Mouse (Mus musculus): Measurements from ENCODE around the gene Sppl2b. TPM values are rescaled to one million over a fixed set of nuclear protein-coding genes. Genes with fewer than 3 reads are reported as not detected.

Gene Sppl2b
- polyA plus RNA-seq, 1 experiment from 2014 or later, result 30.4 TPM

DNA sequence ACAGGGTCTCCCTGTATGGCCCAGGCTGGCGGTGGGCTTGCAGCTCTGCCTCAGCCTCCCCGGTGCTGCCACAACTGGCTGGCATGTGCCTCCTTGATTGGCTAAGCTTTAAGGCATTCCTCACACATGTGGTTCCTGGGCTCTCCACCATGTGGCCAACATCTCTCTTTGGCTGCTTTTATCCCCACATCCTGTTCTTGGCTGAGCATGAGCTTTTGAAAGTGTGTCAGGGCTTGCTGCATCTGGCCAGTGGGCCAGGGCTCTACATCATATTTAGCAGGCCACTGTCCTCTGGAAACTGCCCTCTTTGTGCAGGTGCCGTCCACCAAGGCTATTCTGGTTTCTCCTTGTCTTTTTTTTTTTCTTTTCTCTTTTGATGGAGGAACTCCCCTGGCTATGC is 1.2 kb downstream of the Sppl2b start:
- Histone ChIP-seq H3K4me1 (ENCODE audit: control insufficient read depth, insufficient read depth, low read length) (peaks cover 14% of the 10 kb centered on the region), H3K9ac (ENCODE audit: low read length) (peak overlapping the region; percentile 89), H3K9me3 (replicated peaks; ENCODE audit: control insufficient read depth, low read length) (no peaks in the 10 kb centered on the region), H3K27ac (ENCODE audit: low read depth, low read length) (no peak overlapping the region), H3K4me2 (ENCODE audit: low read length) (peak overlapping the region; percentile 99), H3K27me3 (replicated peaks; ENCODE audit: control insufficient read depth, insufficient read depth, low read length) (no peaks in the 10 kb centered on the region), H3K4me3 (ENCODE audit: low read depth, low read length) (peak overlapping the region; percentile 92; the same call in 1 of the 2 replicates), H3K36me3 (ENCODE audit: control insufficient read depth, insufficient read depth, low read length) (peaks cover 22% of the 10 kb centered on the region)
- no peak for DNase-seq (ENCODE audit: low spot score)
- WGBS, result 66% methylated on average over 3 of the region's 3 CpGs
- no peak for ATAC-seq

DNA sequence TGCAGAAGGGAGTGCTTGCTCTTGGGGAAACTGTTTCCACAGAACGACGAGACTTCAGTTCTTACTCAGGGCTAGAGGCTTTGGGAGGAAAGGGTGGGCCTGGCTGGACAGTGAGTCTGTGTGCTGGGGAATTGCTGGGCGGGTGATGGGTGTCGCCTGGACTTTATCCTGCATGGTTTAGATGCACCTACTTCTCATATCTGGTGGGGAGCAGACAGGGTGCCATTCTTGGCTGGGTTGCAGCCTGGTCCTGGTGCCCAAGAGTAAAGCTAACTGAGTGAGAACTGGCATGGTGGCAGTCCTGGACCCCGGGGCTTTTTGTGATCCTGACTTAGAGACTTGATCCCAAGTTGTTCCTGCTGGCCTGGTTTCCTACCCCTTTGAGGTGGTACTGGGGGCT is 1.8 kb downstream of the Sppl2b start:
- Histone ChIP-seq H3K4me3 (ENCODE audit: low read depth, low read length) (no peak overlapping the region), H3K9me3 (replicated peaks; ENCODE audit: control insufficient read depth, low read length) (no peaks in the 10 kb centered on the region), H3K27me3 (replicated peaks; ENCODE audit: control insufficient read depth, insufficient read depth, low read length) (no peaks in the 10 kb centered on the region), H3K4me2 (ENCODE audit: low read length) (no peak overlapping the region), H3K36me3 (ENCODE audit: control insufficient read depth, insufficient read depth, low read length) (peaks cover 21% of the 10 kb centered on the region), H3K4me1 (ENCODE audit: control insufficient read depth, insufficient read depth, low read length) (peaks cover 14% of the 10 kb centered on the region), H3K9ac (ENCODE audit: low read length) (peak overlapping the region; percentile 21; the same call in 1 of the 2 replicates), H3K27ac (ENCODE audit: low read depth, low read length) (no peak overlapping the region)
- no peak for ATAC-seq
- no peak for DNase-seq (ENCODE audit: low spot score)
- 81% methylated on average over 5 of the region's 5 CpGs for WGBS

DNA sequence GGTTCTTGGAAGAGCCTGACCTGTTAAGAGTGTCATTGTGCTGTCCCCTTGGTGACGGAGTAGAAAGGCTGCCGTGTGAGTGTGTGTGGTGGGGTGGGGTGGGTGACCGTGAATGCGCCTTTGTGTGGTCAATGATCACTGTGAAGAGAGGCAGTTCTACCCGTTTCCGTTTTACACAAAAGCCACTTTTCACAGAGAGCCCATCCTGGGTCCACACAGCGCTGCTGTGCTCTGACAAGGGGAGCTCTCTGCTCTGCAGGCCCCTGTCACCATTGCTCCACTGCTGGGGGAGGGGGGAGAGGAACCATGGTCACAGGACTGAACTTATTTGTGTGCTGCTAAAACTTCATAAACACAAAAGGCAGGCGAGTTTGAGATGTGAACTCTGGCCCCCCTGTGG is 2.3 kb downstream of the Sppl2b start:
- no peak overlapping the region for H3K4me2 ChIP-seq (ENCODE audit: low read length)
- H3K27ac ChIP-seq (ENCODE audit: low read depth, low read length), result no peak overlapping the region
- peaks cover 14% of the 10 kb centered on the region for H3K4me1 ChIP-seq (ENCODE audit: control insufficient read depth, insufficient read depth, low read length)
- ATAC-seq (no peak), DNase-seq (ENCODE audit: low spot score) (no peak)
- no peaks in the 10 kb centered on the region for H3K27me3 ChIP-seq (replicated peaks; ENCODE audit: control insufficient read depth, insufficient read depth, low read length)
- H3K4me3 ChIP-seq (ENCODE audit: low read depth, low read length), result no peak overlapping the region
- no peaks in the 10 kb centered on the region for H3K9me3 ChIP-seq (replicated peaks; ENCODE audit: control insufficient read depth, low read length)
- WGBS, result 29% methylated on average over 8 of the region's 8 CpGs
- peaks cover 20% of the 10 kb centered on the region for H3K36me3 ChIP-seq (ENCODE audit: control insufficient read depth, insufficient read depth, low read length)
- 0 out of 2 replicates have a peak overlapping the region, but pooled peaks have one; percentile 25 for H3K9ac ChIP-seq (ENCODE audit: low read length)

DNA sequence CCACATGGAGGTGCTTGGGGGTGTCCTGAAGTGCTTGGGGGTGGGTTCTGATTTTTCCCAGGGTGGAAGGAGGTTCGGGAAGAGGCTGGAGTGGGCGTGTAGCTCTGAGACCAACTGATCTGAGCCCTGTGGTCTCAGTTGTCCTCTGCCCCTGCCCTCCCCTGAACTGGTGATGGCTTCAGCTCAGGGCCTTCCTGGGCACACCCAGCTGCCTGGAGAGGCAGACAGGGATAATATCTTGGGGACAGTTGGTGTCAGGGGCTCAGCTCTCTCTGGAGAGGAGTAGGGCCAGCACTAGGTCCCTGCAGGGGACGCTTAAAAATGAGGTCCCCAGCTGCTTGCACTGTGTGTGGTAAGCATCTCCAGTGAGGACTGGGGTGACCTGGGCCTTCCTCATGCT is 2.8 kb downstream of the Sppl2b start:
- Histone ChIP-seq H3K27me3 (replicated peaks; ENCODE audit: control insufficient read depth, insufficient read depth, low read length) (no peaks in the 10 kb centered on the region), H3K36me3 (ENCODE audit: control insufficient read depth, insufficient read depth, low read length) (peaks cover 20% of the 10 kb centered on the region), H3K4me2 (ENCODE audit: low read length) (no peak overlapping the region), H3K4me3 (ENCODE audit: low read depth, low read length) (no peak overlapping the region), H3K27ac (ENCODE audit: low read depth, low read length) (no peak overlapping the region), H3K4me1 (ENCODE audit: control insufficient read depth, insufficient read depth, low read length) (peaks cover 14% of the 10 kb centered on the region), H3K9me3 (replicated peaks; ENCODE audit: control insufficient read depth, low read length) (no peaks in the 10 kb centered on the region), H3K9ac (ENCODE audit: low read length) (0 out of 2 replicates have a peak overlapping the region, but pooled peaks have one; percentile 25)
- ATAC-seq, result no peak
- no peak for DNase-seq (ENCODE audit: low spot score)
- WGBS, result 77% methylated on average over 3 of the region's 3 CpGs

DNA sequence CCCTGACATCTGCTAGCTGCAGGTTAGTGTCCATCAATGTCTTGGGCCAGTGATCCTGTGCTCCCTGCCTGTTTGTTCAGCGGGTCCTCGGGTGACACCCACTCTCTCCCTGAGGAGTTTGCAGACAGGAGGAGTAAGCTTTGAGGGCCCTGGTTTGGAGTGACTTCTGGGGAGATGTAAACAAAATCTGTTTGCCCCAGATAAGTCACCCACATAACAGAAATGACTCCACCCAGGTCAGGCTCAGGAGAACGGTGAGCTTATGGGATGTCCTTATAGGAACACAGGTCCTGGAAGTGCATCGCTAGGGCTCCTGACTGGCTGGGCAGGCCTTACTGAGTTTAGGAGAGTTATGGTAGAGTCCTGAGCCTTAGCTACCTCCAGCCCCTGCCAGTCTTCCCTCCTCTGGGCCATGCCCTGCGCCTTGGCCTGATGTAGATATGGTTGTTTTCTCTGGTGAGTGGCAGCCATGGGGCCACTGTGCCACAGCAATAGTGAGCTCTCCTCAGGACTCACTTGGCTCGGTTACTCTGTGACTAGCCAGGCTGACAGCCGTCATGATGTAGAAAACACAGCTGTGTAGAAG is 3.4 kb downstream of the Sppl2b start:
- Histone ChIP-seq H3K4me1 (ENCODE audit: control insufficient read depth, insufficient read depth, low read length) (peaks cover 14% of the 10 kb centered on the region), H3K4me3 (ENCODE audit: low read depth, low read length) (no peak overlapping the region), H3K4me2 (ENCODE audit: low read length) (no peak overlapping the region), H3K27me3 (replicated peaks; ENCODE audit: control insufficient read depth, insufficient read depth, low read length) (no peaks in the 10 kb centered on the region), H3K27ac (ENCODE audit: low read depth, low read length) (no peak overlapping the region), H3K36me3 (ENCODE audit: control insufficient read depth, insufficient read depth, low read length) (peaks cover 20% of the 10 kb centered on the region), H3K9ac (ENCODE audit: low read length) (no peak overlapping the region; the same call in 1 of the 2 replicates), H3K9me3 (replicated peaks; ENCODE audit: control insufficient read depth, low read length) (no peaks in the 10 kb centered on the region)
- 90% methylated on average over 7 of the region's 7 CpGs for WGBS
- DNase-seq (ENCODE audit: low spot score) (no peak), ATAC-seq (no peak)

DNA sequence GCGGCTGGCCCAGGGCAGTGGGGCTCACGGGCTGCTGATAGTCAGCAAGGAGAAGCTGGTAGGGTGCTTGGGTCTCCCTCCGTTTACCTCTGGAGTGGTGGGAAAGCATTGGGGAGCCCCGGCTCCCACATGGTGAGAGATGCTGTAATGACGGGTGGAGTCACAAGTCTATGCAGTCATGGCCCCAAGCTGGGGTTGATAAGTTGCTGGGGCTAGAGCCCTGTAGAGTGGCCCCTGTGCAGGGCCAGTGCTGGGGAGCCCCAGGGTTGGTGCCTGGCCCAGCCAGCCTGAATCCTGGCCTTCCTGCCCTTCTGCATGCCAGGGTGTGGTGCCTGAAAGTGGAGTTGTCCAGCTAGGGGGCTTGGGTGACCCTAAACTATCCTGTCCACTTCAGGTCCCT is 7.2 kb downstream of the Sppl2b start:
- no peaks in the 10 kb centered on the region for H3K9me3 ChIP-seq (replicated peaks; ENCODE audit: control insufficient read depth, low read length)
- DNase-seq (ENCODE audit: low spot score) (no peak), ATAC-seq (no peak)
- no peaks in the 10 kb centered on the region for H3K4me1 ChIP-seq (ENCODE audit: control insufficient read depth, insufficient read depth, low read length)
- 94% methylated on average over 5 of the region's 5 CpGs for WGBS
- H3K36me3 ChIP-seq (ENCODE audit: control insufficient read depth, insufficient read depth, low read length), result peaks cover 53% of the 10 kb centered on the region
- H3K4me2 ChIP-seq (ENCODE audit: low read length), result no peak overlapping the region
- H3K27ac ChIP-seq (ENCODE audit: low read depth, low read length), result no peak overlapping the region
- no peaks in the 10 kb centered on the region for H3K27me3 ChIP-seq (replicated peaks; ENCODE audit: control insufficient read depth, insufficient read depth, low read length)
- no peak overlapping the region for H3K9ac ChIP-seq (ENCODE audit: low read length)
- no peak overlapping the region for H3K4me3 ChIP-seq (ENCODE audit: low read depth, low read length)

GRCm38 (mm10) chr10:80864446-80864845 is 9.4 kb downstream of the Sppl2b start:
- no peaks in the 10 kb centered on the region for H3K4me1 ChIP-seq (ENCODE audit: control insufficient read depth, insufficient read depth, low read length)
- H3K9me3 ChIP-seq (replicated peaks; ENCODE audit: control insufficient read depth, low read length), result no peaks in the 10 kb centered on the region
- no peak overlapping the region for H3K4me2 ChIP-seq (ENCODE audit: low read length)
- H3K36me3 ChIP-seq (ENCODE audit: control insufficient read depth, insufficient read depth, low read length), result peaks cover 62% of the 10 kb centered on the region
- no peak overlapping the region for H3K27ac ChIP-seq (ENCODE audit: low read depth, low read length)
- H3K4me3 ChIP-seq (ENCODE audit: low read depth, low read length), result no peak overlapping the region
- no peak for DNase-seq (ENCODE audit: low spot score)
- no peak for ATAC-seq
- WGBS, result 86% methylated on average over 16 of the region's 16 CpGs
- H3K27me3 ChIP-seq (replicated peaks; ENCODE audit: control insufficient read depth, insufficient read depth, low read length), result no peaks in the 10 kb centered on the region
- H3K9ac ChIP-seq (ENCODE audit: low read length), result no peak overlapping the region

DNA sequence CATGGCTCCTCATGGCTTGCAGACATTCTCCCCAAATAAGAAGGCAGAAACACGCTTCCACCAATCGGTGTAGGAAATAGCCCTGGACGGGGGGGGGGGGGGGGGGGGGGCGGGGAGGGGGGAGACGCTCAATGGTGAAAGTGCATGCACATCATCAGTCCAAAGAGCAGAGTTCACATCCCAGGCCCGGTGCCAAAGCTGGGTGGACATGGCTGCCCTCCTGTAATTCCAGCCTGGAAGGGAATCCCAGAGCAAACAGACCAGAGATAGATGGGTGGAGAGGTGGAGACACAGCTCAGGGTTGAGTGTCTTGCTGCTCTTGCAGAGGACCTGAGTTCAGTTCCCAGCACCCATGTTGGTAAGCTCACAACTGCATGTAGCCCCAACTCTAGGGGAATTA is 15.9 kb downstream of the Sppl2b start:
- H3K9me3 ChIP-seq (replicated peaks; ENCODE audit: control insufficient read depth, low read length), result no peaks in the 10 kb centered on the region
- H3K4me3 ChIP-seq (ENCODE audit: low read depth, low read length), result no peak overlapping the region
- no peaks in the 10 kb centered on the region for H3K27me3 ChIP-seq (replicated peaks; ENCODE audit: control insufficient read depth, insufficient read depth, low read length)
- H3K4me1 ChIP-seq (ENCODE audit: control insufficient read depth, insufficient read depth, low read length), result no peaks in the 10 kb centered on the region
- no peak overlapping the region for H3K9ac ChIP-seq (ENCODE audit: low read length)
- no peak overlapping the region for H3K4me2 ChIP-seq (ENCODE audit: low read length)
- ATAC-seq (no peak), DNase-seq (ENCODE audit: low spot score) (no peak)
- no peak overlapping the region for H3K27ac ChIP-seq (ENCODE audit: low read depth, low read length)
- 81% methylated on average over 4 of the region's 6 CpGs for WGBS
- H3K36me3 ChIP-seq (ENCODE audit: control insufficient read depth, insufficient read depth, low read length), result peaks cover 21% of the 10 kb centered on the region; the same call in 1 of the 2 replicates

- Histone ChIP-seq H3K27ac (ENCODE audit: low read depth, low read length) (no peak within 1 kb of the TSS), H3K9me3 (replicated peaks; ENCODE audit: control insufficient read depth, low read length) (no peaks in the 10 kb centered on the region), H3K27me3 (replicated peaks; ENCODE audit: control insufficient read depth, insufficient read depth, low read length) (no peaks in the 10 kb centered on the region), H3K4me2 (ENCODE audit: low read length) (no peak within 1 kb of the TSS), H3K36me3 (ENCODE audit: control insufficient read depth, insufficient read depth, low read length) (peaks cover 15% of the 10 kb centered on the region; the same call in 1 of the 2 replicates), H3K4me3 (ENCODE audit: low read depth, low read length) (no peak within 1 kb of the TSS), H3K4me1 (ENCODE audit: control insufficient read depth, insufficient read depth, low read length) (no peaks in the 10 kb centered on the region), H3K9ac (ENCODE audit: low read length) (no peak within 1 kb of the TSS)
- 38% methylated on average over 9 of the region's 9 CpGs for WGBS
- ATAC-seq (no peak), DNase-seq (ENCODE audit: low spot score) (no peak)
Measured at GRCm38 (mm10) chr10:80871581-80871980, 16.5 kb downstream of the Sppl2b start, which contains the start of gene Tmprss9. Gene Tmprss9, plus strand, starts transcription at chr10:80871848.
